Mouse (Mus musculus): ENCODE results near the gene Fam71a.

DNA sequence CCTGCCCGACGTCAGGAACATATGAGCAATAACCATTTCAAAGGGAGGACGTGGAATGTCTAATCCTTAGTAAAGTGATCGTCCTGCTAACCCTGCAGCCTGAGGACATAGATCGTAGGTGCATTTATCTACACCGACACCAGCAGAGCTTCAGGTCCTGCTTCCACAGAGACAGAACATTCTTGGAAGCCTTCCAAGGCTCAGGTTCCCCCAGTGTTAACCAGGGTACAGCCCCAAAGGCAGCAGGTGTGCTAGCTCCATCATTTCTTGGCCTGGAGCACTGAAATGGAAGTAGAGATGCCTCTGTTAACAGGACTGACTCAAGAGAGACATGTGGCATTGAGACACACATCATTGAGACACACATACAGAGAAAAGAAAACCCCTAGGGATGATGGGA lies 27.6 kb upstream of the Fam71a start:
- TF ChIP-seq CTCF (IDR thresholded peaks at IDR 0.05; ENCODE audit: low read depth) (no peak), EP300 (IDR thresholded peaks at IDR 0.05; ENCODE audit: low read depth) (no peak)
